Mouse (Mus musculus) telencephalon, adult 2 months (tissue): Measurements from ENCODE around the gene Tcte2.

Experiments
- DNase-seq: peaks from one replicate; pipeline ENCODE4 v3.0.0-alpha.2; 2011; ENCODE audit warnings: low read depth, low spot score

The Tcte2 gene

DNA sequence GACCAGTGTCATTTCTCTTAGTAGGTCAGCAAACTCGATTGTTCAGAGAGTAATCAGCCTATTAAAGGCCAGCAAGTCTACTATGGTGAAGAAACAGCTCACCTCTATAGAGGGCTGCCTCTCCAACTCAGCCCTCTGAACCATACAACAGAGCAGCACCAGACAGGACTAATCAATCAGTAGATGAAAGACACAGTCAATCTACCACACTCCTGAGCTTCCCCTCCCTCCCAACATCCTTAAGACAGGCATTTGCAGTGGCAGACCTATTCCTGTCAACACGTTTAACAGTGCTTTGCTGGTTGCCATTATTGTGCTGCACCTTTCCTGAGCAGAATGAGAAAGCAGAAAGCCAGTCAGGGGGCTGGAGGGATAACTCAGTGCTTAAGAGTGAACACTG lies 16.3 kb downstream of the Tcte2 start:
- no peak for DNase-seq

DNA sequence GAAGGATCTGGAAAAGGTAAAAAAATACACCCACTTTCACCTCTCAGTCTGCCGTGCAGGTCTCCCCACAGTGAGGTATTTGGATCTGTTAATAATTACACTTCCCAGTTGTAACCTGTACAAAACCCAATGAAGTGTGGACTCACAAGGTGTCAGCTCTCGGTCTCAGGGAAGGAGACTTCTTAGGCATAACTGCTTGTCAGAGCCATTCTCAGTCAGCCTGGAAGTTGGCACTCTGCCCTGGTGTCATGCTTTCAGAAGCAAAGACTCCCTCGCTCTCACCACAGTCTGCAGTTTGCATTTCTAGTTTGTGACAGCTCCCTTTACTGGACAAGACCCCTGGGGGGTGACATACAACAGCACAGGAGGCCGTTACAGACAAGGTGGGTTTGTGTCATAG lies 16.8 kb downstream of the Tcte2 start:
- no peak for DNase-seq

DNA sequence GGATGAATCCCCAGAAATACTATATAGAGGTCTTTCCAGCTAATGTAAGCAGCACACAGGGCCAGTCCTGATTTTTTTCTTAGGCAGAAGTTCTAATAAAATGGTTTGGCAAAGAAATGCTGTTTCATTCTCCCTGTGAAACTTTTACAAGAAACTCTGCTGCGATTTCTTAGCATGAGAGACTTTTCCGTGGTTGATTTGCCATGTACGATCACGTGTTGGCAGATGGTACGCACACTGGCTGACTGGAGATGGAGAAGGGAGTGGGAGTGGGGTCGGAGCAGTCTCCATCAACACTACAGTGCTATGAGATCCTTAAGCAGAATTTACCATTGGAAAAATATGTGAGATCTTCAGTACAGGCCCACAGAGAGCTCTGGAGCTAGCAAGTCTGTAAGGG lies 17.4 kb downstream of the Tcte2 start:
- no peak for DNase-seq

DNA sequence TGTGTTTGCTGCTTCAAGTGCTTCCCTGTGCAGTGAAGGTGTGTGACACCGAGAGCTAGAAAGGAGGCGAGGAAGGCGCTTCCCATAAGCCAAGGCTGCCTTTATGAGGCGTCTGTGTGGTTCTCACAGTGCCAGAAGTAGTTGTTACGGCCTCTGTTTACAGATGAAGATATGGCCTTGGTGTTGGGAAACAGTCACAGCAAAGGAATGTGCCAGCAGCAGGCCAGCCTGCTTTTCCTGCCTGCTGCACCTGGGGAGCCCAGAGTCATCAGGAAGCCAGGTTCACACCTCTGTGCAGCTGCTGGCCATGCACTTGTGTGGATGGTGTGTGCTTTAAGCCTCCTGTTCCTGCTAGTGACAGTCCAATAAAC lies 17.9 kb downstream of the Tcte2 start:
- no peak for DNase-seq

DNA sequence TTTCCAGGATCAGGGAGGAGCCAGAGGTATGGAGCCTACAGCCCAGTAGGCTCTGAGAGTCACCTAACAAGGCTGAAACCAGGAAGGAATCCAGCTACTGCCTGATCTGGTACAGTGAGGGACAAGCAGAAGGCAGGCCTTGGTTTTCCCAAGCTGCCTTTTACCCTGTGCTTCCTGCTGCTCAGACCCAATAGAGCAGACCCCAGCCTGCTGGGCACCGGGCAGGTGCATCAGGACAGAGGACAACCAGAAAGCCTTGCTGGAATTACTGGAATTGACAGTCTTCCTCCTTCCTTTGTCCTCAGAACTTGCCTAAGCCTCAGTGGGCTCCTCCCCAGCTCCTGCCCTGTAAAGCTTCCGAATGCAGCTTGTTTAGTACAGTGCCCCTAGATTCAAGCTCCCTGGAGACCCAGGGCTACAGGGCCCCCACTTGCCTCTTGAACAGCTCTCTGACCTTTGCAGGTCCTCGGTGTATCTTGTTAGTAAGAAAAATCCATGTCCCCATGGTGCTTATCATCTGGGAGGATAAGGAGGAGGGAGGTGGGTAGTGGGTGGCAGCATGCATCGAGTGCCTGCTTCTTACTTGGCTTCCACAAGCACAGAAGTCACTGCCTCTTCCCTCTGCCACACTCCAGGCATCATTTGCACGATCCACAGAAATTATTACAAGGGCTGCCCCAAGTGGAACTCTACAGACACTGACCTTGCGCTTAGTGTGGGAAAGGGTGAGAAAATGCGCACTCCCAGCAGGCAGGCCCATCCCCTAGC lies 18.5 kb downstream of the Tcte2 start:
- DNase-seq, result no peak

DNA sequence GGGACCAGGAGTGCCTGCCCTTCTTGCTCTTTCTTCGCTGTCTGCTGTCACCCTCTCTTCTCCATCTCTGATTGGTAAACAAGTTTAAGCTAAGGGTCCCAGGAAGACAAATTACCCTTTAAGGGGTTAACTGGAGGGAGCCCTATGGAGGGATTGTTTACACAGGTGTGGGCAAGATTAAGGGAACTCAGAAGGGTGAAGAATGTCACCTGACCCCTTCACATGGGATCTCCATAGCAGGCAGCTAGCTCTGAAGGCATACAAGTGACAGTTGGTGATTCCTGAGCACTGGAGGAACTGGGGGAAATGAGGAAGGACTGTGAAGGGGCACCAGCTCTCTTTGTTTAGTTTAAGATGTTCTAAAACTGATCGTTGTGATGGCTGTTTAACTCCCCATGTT lies 19.3 kb downstream of the Tcte2 start:
- no peak for DNase-seq

DNA sequence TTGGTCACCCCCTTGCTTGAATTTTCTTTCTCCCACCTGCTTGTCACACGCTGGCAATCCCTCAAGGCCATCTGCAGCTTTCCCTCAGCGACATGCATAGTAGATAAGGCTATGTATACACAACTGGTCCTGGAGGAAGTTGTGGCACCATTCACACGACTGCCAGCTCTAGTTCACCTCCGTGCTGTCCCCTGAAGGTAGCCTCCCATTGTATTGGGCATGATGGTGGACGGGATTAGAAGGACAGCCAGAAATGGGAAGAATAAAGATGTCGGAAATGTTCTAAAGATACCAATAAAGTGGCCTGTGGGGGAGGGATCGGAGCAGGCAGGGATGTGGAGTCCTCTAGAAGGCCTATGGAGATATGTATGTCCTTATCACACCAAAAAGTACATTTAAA lies 20.0 kb downstream of the Tcte2 start:
- no peak for DNase-seq

DNA sequence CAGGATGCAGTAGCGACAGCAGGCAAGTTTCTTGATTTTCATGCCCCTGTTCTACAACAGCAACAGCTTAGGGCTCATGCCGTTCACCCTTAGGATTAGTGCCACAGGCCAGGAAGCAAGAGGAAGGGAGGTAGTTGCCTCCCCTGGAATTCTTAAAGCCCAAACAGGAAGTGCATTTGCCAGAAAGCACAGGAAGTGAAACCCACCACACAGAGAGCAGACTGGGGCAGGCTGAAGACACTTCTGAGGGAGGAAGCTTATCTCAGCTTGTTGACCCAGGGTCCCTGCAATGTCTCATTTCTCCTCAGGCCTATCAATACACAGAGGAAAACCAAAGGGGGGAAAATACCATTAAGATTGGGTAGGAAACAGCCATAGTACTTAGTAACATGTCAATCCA lies 20.8 kb downstream of the Tcte2 start:
- DNase-seq, result no peak

DNA sequence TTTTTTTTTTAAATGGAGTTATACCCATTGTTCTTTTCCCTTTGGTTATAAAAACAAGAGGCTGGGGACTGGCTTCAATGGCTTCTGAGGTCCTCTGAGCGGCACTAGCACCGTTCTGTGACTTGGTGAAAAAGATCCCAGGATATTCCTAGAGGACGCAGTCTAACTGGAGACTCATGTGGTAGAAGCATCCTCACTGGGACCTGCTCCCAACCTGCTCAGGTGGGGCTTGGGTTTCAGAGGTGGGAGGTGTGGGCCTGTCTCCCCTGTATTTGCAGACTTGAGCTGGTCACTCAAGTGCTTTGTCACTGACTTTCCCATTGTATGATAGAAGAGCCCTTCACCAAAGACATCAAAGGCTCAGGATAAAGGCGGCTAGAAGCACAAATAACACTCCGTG lies 21.6 kb downstream of the Tcte2 start:
- DNase-seq, result no peak

DNA sequence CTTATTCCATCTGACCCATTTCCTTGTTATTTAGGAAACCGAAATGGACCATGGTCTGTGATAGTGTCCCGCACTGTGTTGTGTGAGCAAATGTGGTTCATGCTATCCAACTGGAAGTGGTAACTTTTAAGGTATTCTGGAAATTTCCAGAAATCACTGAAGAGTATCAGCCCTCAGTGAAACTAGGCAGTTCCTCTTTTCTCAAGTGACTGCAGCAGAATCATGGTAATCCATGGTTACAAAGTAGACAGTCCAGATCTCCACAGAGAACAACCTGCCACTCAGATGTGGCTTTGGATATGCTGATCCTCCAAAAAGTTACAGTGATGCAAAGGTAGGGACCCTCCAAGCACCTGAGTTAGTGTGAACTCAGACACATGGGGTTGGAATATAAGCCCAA lies 22.7 kb downstream of the Tcte2 start:
- DNase-seq, result no peak

DNA sequence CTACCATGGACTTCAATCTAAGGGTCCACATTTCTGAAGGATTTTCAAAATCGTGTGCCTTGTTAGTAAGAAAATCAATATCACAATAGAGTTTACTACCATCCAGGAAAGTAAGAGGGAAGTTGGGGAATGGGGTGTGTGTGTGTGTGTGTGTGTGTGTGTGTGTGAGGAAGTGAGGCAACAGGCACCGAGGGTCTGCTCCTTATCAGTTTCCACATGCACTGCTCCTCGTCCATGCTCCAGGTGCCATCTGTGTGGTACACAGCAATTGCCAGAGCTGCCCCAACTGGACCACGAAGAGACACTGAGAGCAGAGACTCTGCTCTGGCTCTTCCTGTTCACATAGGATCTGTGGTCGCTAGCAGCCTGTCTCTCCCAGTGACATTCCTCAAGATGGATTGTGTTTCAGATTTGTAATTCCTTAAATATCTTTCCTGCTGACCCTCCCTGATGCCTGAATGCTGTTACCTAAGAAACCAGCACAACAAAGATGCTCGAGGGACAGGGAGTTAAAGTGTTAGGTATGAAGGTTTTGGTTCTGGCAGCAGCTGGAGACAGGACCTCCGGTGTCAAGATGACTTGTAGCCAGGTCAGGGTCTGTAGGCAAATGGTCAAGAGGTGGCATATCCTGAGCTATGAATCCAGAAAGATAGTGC lies 23.4 kb downstream of the Tcte2 start:
- no peak for DNase-seq

DNA sequence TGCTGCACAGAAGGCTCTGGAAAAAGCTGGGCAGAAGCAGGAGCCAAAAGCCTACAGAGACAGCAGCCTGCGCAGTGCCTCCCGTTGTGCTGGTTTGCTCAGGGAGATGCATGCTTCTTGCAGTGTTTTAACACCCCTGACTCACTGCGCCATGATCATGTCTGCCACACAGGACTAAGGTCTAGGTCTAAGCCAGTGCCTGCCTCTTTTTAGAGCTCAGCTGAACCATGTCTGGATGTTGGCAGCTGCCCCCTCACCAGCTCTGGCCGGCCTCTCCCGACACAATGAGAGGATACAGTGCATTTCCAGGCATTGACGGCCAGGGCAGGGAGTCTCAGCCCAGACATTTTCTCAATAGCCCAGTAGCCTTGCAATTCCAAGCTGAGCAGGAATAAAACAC lies 24.3 kb downstream of the Tcte2 start:
- no peak for DNase-seq

DNA sequence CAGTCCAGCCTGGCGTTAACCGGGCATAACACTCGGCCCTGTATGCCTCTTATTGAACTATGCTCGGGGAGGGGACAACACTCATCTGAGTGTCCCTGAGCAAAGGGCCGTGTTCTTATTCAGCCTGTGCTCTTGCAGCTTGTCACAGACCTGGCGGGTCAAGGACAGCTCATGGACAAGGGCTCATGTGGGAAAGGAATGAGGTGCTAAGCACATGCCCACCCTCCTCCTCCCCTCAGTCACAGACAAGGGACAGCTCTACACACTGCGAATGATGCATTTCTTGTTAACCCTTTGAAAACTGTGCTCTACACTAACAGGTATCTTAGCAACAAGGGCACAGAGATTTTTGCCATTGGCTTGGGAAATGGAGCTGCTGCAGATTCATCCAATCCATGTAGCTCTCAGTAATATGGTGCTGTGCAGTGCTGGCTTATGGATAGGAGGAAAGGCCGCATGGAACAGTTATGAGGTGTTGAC lies 25.8 kb downstream of the Tcte2 start:
- no peak for DNase-seq

DNA sequence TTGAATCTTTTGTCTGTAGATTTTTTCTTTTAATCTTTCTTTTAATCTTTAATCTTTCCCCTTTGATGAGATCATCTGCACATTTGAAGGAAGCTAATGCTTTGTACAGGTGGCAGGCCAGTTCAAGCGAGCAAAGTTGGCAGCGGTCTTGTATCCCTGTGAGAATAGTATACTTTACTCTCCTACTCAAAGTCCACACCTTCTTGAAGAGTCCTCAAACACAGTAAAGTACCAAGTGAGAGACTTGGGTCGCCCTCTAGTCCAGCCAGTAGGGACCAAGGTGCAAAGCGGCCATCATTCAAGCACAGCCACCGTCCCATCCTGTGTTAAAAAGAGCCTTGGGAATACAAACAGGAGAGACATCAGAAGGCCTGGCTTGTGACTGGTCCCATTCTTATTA lies 26.6 kb downstream of the Tcte2 start:
- no peak for DNase-seq

DNA sequence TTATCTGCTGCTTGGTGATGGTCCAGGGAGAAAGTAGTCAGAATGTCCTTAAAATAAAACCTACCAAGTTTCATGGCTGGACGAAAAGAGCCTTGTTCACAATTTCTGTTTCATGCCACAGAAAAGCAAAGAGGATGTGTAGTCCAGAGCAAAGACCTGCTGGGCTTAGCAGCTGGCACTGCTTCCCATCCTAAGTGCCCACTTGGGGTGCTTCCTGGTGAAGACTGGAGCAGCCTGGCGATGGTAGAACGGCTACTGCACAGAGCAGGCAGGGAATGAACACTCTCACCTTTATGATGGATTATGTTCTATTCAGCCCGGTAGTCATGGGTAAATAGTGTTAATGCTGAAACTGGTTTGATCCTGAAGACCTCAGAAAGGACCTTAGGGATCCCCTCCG lies 27.7 kb downstream of the Tcte2 start:
- DNase-seq, result no peak

DNA sequence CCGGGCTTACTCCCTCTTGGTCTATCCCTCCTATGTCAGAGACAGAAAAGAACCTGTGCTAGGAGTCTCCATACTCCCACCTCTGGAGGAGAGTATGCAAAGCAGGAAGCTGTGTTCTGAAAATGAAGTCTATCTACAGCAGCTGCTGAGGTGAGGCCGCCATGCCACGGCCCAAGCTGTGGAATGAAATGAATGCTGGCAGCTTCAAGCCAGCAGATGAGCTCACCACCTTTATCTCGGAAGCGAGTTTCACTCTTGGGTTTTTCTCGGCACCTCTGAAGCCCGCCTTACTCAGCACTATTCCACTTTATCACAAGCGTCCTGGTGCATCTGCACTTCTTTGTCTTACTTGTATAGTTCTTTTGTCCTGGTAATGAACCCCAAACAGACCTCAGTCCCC lies 28.9 kb downstream of the Tcte2 start:
- no peak for DNase-seq

DNA sequence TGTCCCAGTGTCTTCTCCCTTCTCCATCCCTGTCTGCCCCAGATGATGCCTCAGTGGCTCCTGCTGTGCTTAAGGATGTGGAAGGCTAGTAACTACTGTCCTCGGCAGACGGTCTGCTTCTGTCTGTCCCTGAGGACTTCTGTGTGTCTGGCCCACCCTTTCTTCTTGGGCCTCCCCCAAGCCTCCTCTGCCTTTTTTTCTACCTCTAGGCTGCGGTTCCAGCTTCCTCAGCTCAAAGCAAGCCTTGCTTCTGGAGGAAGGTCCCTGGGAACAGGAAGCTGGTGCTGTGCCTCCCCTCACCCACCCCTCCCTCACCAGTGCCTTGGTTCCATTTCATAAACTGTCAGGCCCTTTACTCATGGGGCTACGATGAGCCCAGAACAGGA lies 29.9 kb downstream of the Tcte2 start:
- no peak for DNase-seq

DNA sequence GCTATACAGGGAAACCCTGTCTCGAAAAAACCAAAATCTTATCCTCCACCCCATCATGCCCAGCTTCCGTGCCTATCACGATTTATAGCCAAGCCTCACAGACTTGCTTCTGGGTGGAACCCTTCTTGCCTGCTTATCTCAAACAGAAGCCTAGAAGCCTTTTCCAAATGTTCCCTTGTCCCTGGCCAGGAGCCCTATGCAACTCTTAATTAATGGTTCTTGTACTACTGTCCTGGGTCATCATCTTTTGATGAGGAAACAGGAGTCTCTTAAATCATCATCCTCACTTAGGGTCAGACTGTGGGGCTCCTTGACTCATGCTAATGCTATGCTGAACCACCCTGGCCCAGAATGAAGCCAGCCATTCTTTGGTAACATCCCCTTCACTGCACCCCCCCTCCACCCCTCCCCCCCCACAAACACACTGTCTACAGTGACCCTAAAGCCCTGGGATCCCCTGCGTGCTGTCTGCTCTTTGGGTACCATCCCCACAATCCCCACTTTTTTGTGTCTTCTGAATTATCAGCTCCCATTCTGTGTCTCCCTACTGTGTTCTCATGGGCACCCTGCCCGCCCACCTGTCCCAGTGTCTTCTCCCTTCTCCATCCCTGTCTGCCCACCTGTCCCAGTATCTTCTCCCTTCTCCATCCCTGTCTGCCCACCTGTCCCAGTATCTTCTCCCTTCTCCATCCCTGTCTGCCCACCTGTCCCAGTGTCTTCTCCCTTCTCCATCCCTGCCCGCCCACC lies 30.5 kb downstream of the Tcte2 start:
- no peak for DNase-seq

DNA sequence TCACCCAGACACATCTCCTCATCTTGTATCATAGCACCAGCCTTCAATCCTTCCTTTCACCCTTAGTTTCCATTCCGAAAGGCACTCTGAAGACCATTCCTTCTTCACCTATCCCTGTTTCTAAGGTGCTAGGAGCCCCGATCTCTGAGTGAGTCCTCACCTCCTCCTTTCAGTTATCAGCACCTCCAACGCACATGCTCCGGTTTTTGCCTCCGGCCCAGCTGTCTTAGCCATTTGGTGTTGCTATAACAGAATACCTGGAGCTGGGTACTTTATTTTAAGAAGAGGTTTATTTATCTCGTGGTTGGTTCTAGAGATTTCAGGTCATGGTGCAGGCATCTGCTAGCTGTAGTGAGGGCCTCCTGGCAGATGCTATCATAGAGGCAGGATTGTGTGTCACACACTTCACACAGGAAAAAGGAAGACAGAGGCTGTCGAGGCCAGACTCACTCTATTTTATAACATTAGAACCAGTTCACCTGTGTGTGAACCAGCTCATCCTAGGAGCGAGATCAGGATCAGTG lies 34.7 kb downstream of the Tcte2 start:
- DNase-seq, result no peak

DNA sequence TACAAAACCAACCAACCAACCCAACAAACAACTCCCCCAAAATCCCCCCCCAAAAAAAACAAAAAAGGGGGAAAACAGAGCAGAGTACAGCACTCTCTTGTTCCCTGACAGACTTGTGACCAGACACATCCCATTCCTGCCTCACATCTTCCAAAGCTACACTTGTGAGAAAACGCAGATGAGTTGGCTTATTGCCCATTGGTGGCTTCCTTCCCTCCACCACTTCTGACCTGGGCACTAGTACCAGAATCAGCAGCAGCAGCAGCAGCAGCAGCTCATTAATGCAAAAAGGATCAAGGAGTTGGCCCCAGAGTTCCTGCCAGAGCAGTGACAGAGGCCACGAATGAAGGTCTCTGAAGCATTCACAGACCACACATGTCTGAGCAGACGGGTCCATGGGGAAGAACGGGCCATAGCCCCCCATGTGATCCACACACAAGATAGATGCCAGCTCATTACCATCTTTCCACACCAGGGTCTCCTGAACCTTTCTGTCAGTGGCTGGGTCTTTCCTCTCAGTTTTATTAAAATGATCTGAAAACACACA lies 36.5 kb downstream of the Tcte2 start:
- no peak for DNase-seq

DNA sequence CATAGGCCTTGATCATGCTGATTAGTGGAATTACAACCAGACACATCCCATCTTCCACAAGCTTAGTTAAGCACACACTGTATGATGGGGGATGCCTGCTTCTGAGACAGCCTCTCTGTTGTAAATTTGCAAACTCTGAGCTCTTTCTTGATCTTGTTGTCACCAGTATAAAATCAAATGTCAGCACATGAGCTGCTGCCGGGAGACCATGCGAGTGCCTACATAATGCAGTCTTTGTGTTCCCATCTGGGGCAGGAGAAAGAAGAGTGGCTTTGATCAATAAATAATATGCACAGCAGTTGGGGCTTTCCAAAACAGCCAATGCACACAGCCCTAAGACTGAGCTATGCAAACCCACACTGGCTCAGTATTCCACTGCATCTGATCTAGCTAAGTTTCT lies 39.2 kb downstream of the Tcte2 start:
- DNase-seq, result no peak

DNA sequence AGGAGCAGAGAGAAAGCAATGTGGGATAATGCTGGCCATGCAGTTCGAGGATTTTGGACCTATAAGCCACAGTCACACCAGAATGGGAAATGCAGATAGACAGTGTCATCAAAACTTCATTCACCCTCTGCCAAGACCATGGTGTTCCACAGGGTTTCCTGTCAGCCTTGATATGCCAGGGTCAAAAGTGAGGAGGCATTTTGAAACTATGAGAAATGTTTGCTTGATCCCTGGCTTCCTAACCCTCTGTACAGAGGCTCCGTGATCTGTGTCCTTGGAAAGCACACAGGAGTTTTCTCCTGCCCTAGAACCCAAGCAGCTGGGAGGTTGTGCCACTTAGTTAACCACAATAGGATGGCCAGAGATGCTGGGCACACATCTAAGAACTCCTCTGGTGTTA lies 40.3 kb downstream of the Tcte2 start:
- no peak for DNase-seq
